16 mouse cellular contexts compared by ENCODE assay signal in genomic region chr3:51230886-51231285, GRCm38 (mm10). TPM values are rescaled to one million over a fixed set of nuclear protein-coding genes. Genes with fewer than 3 reads are reported as not detected.
DNase-seq lines count a peak whose midpoint lies in the region; ATAC-seq and TF ChIP-seq lines count a peak whose summit lies in the region.
"Had no signal": no experiment of that assay in that cellular context is flagged by ENCODE, and none has a peak within 500 bp of the region (broad histone marks: within the 10 kb centered on the region; RNA-seq: fewer than 3 reads in every experiment).

No protein-coding gene starts in this region.

- peaks cover 58% of the 10 kb centered on the region for H3K79me2 ChIP-seq in MEL (ENCODE audit: control insufficient read depth, insufficient read depth, low read length, poor library complexity)

- 87% methylated on average over 5 of the region's 5 CpGs for WGBS in forebrain, embryonic 10.5 days
- 78% methylated on average over 5 of the region's 5 CpGs for WGBS in forebrain, embryonic 12.5 days
- 87% methylated on average over 5 of the region's 5 CpGs for WGBS in hindbrain, embryonic 10.5 days
- WGBS in hindbrain, embryonic 16.5 days, result 80% methylated on average over 5 of the region's 5 CpGs
- WGBS in liver, embryonic 16.5 days (ENCODE audit: insufficient replicate concordance), result 25% methylated on average over 5 of the region's 5 CpGs

- H3K9ac ChIP-seq in forebrain, embryonic 12.5 days, result no peak overlapping the region
- no peak overlapping the region for H3K9ac ChIP-seq in hindbrain, embryonic 16.5 days (ENCODE audit: low read depth, low read length)
- H3K9ac ChIP-seq in MEL (ENCODE audit: control insufficient read depth, low read depth, low read length, poor library complexity, severe bottlenecking), result peak overlapping the region; percentile 58
- H3K9ac ChIP-seq in liver, embryonic 16.5 days (ENCODE audit: low read depth, low read length), result peak overlapping the region; percentile 64
- H3K9ac ChIP-seq: forebrain, embryonic 13.5 days; neural tube, embryonic 12.5 days had no signal

- no peak for TF ChIP-seq RAD21 in MEL (IDR thresholded peaks at IDR 0.05; ENCODE audit: low read depth, low read length)

- peaks cover 19% of the 10 kb centered on the region for H3K36me3 ChIP-seq in forebrain, embryonic 10.5 days (replicated peaks)
- no peaks in the 10 kb centered on the region for H3K36me3 ChIP-seq in forebrain, embryonic 12.5 days (replicated peaks)
- no peaks in the 10 kb centered on the region for H3K36me3 ChIP-seq in hindbrain, embryonic 10.5 days
- no peaks in the 10 kb centered on the region for H3K36me3 ChIP-seq in hindbrain, embryonic 16.5 days (ENCODE audit: control insufficient read depth, insufficient read depth, low read length)
- peaks cover 0 to 80% of the 10 kb centered on the region in 2 experiments; a peak in 2 of 4 replicates for H3K36me3 ChIP-seq in MEL (ENCODE audit: control insufficient read depth in 1 of 2, insufficient read depth in 2 of 2, low read length in 2 of 2)
- H3K36me3 ChIP-seq in liver, embryonic 16.5 days (ENCODE audit: control insufficient read depth, insufficient read depth), result peaks cover 2% of the 10 kb centered on the region; the same call in 1 of the 2 replicates
- H3K36me3 ChIP-seq: neural tube, embryonic 12.5 days had no signal

- TF ChIP-seq EP300 in MEL (IDR thresholded peaks at IDR 0.05; ENCODE audit: low read depth in 1 of 2, low read length in 2 of 2), result peak in 1 of 2 experiments; percentile 39; a peak in 1 of 4 replicates

- H3K4me1 ChIP-seq in forebrain, embryonic 10.5 days, result peaks cover 31% of the 10 kb centered on the region
- peaks cover 21% of the 10 kb centered on the region for H3K4me1 ChIP-seq in forebrain, embryonic 12.5 days
- peaks cover 36% of the 10 kb centered on the region for H3K4me1 ChIP-seq in hindbrain, embryonic 10.5 days (replicated peaks)
- H3K4me1 ChIP-seq in hindbrain, embryonic 16.5 days (ENCODE audit: control insufficient read depth, insufficient read depth, low read depth, low read length), result peaks cover 16% of the 10 kb centered on the region
- H3K4me1 ChIP-seq in MEL (ENCODE audit: control insufficient read depth in 1 of 2, insufficient read depth in 2 of 2, low read length in 2 of 2), result peaks cover 39 to 73% of the 10 kb centered on the region in 2 experiments
- H3K4me1 ChIP-seq in liver, embryonic 16.5 days (ENCODE audit: control insufficient read depth, low read depth, low read length), result peaks cover 85% of the 10 kb centered on the region

- no peak for DNase-seq in forebrain, embryonic 10.5 days (ENCODE audit: extremely low spot score, low spot score)
- no peak for DNase-seq in hindbrain, embryonic 10.5 days (ENCODE audit: low spot score)
- DNase-seq in MEL (ENCODE audit: low read depth, low spot score), result peak; percentile 37
- DNase-seq in urinary bladder, postnatal 25 days (ENCODE audit: low spot score), result no peak
- DNase-seq in adrenal gland, postnatal 25 days, result no peak
- DNase-seq: cerebellum, adult 2 months; embryo, embryonic 11 days; gastrocnemius, postnatal 10 days; left cerebral cortex, postnatal 4 days; midbrain, embryonic 14.5 days; spleen, adult 18-20 months had no signal

- H3K4me2 ChIP-seq in forebrain, embryonic 12.5 days, result no peak overlapping the region
- H3K4me2 ChIP-seq in hindbrain, embryonic 16.5 days (ENCODE audit: low read length), result no peak overlapping the region
- peak overlapping the region; percentile 99 for H3K4me2 ChIP-seq in liver, embryonic 16.5 days (ENCODE audit: low read depth, low read length)
- H3K4me2 ChIP-seq: forebrain, embryonic 13.5 days; neural tube, embryonic 12.5 days had no signal

- H3K27me3 ChIP-seq in forebrain, embryonic 10.5 days (ENCODE audit: poor library complexity, severe bottlenecking), result no peaks in the 10 kb centered on the region
- no peaks in the 10 kb centered on the region for H3K27me3 ChIP-seq in forebrain, embryonic 12.5 days
- no peaks in the 10 kb centered on the region for H3K27me3 ChIP-seq in hindbrain, embryonic 10.5 days (ENCODE audit: insufficient read depth, poor library complexity, severe bottlenecking)
- H3K27me3 ChIP-seq in hindbrain, embryonic 16.5 days (replicated peaks; ENCODE audit: control insufficient read depth, insufficient read depth, low read length), result no peaks in the 10 kb centered on the region
- H3K27me3 ChIP-seq in MEL (ENCODE audit: control insufficient read depth in 1 of 2, insufficient read depth in 2 of 2, low read length in 2 of 2), result no peaks in the 10 kb centered on the region
- H3K27me3 ChIP-seq in liver, embryonic 16.5 days (ENCODE audit: control insufficient read depth, insufficient read depth, low read depth, low read length), result no peaks in the 10 kb centered on the region
- H3K27me3 ChIP-seq: forebrain, embryonic 13.5 days; neural tube, embryonic 12.5 days had no signal

- 0 out of 2 replicates have a peak overlapping the region, but pooled peaks have one; percentile 12 for H3K27ac ChIP-seq in forebrain, embryonic 10.5 days
- no peak overlapping the region for H3K27ac ChIP-seq in forebrain, embryonic 12.5 days
- 0 out of 2 replicates have a peak overlapping the region, but pooled peaks have one; percentile 5 for H3K27ac ChIP-seq in hindbrain, embryonic 10.5 days
- no peak overlapping the region for H3K27ac ChIP-seq in hindbrain, embryonic 16.5 days (ENCODE audit: low read depth, low read length)
- peak overlapping the region; percentile 97 for H3K27ac ChIP-seq in MEL (ENCODE audit: control insufficient read depth, low read depth, low read length)
- H3K27ac ChIP-seq in liver, embryonic 16.5 days (ENCODE audit: low read length), result peak overlapping the region; percentile 99
- H3K27ac ChIP-seq: forebrain, embryonic 13.5 days; neural tube, embryonic 12.5 days had no signal

- no peak overlapping the region for H3K4me3 ChIP-seq in forebrain, embryonic 10.5 days
- no peak overlapping the region for H3K4me3 ChIP-seq in forebrain, embryonic 12.5 days (replicated peaks)
- no peak overlapping the region for H3K4me3 ChIP-seq in hindbrain, embryonic 10.5 days
- no peak overlapping the region for H3K4me3 ChIP-seq in hindbrain, embryonic 16.5 days (ENCODE audit: low read length)
- H3K4me3 ChIP-seq in MEL (ENCODE audit: control insufficient read depth in 1 of 2, insufficient read depth in 1 of 2, low read depth in 2 of 2, low read length in 2 of 2), result peak overlapping the region in 1 of 2 experiments; percentile 24; a peak in 2 of 4 replicates
- peak overlapping the region; percentile 35 for H3K4me3 ChIP-seq in liver, embryonic 16.5 days (ENCODE audit: low read depth, low read length)
- H3K4me3 ChIP-seq: forebrain, embryonic 13.5 days; neural tube, embryonic 12.5 days had no signal

- no peak for TF ChIP-seq POLR2A in MEL (IDR thresholded peaks at IDR 0.05; ENCODE audit: control insufficient read depth in 1 of 2, insufficient read depth in 1 of 2, low read depth in 1 of 2, low read length in 2 of 2, poor library complexity in 1 of 2)

- TF ChIP-seq CTCF in MEL (IDR thresholded peaks at IDR 0.05 in 2 of 3, conservative IDR thresholded peaks at IDR 0.05 in 1 of 3; ENCODE audit: control insufficient read depth in 1 of 3, insufficient read depth in 1 of 3, low read depth in 2 of 3, low read length in 3 of 3, poor library complexity in 1 of 3, severe bottlenecking in 1 of 3), result no peak

- ATAC-seq in forebrain, embryonic 12.5 days (ENCODE audit: low FRiP score), result no peak
- no peak for ATAC-seq in hindbrain, embryonic 16.5 days
- 0 out of 2 replicates have a peak, but pooled peaks have one; percentile 14 for ATAC-seq in liver, embryonic 16.5 days (ENCODE audit: low read depth)
- ATAC-seq: forebrain, embryonic 13.5 days had no signal

- H3K9me3 ChIP-seq in forebrain, embryonic 10.5 days, result no peaks in the 10 kb centered on the region
- no peaks in the 10 kb centered on the region for H3K9me3 ChIP-seq in forebrain, embryonic 12.5 days
- H3K9me3 ChIP-seq in hindbrain, embryonic 10.5 days, result no peaks in the 10 kb centered on the region
- H3K9me3 ChIP-seq in hindbrain, embryonic 16.5 days (ENCODE audit: control insufficient read depth, low read length), result no peaks in the 10 kb centered on the region
- H3K9me3 ChIP-seq in MEL (replicated peaks; ENCODE audit: insufficient read depth, low read length), result no peaks in the 10 kb centered on the region
- H3K9me3 ChIP-seq in liver, embryonic 16.5 days (replicated peaks; ENCODE audit: control insufficient read depth, low read length), result no peaks in the 10 kb centered on the region
- H3K9me3 ChIP-seq: forebrain, embryonic 13.5 days; neural tube, embryonic 12.5 days had no signal

TF ChIP-seq in MEL, 35 proteins besides CTCF, POLR2A, EP300 and RAD21 (continues in another document):
- TF ChIP-seq NRF1 (IDR thresholded peaks at IDR 0.05; ENCODE audit: insufficient read depth, low read depth, low read length, poor library complexity, severe bottlenecking) (no peak), SIN3A (IDR thresholded peaks at IDR 0.05; ENCODE audit: low read length) (no peak), POLR2AphosphoS5 (IDR thresholded peaks at IDR 0.05; ENCODE audit: borderline replicate concordance, low read depth, low read length) (no peak), E2F4 (IDR thresholded peaks at IDR 0.05; ENCODE audit: borderline replicate concordance, low read depth, low read length) (no peak), JUND (IDR thresholded peaks at IDR 0.05; ENCODE audit: low read depth, low read length) (no peak), NELFE (IDR thresholded peaks at IDR 0.05; ENCODE audit: low read depth, low read length) (no peak), BHLHE40 (IDR thresholded peaks at IDR 0.05; ENCODE audit: borderline replicate concordance, low read depth, low read length) (peak; percentile 22; the same call in 1 of the 2 replicates), TAL1 (IDR thresholded peaks at IDR 0.05; ENCODE audit: low read length) (no peak), MYB (IDR thresholded peaks at IDR 0.05; ENCODE audit: low read depth, low read length) (no peak), TBP (IDR thresholded peaks at IDR 0.05; ENCODE audit: low read depth, low read length) (no peak), MEF2A (IDR thresholded peaks at IDR 0.05; ENCODE audit: extremely low read depth, insufficient replicate concordance, low read depth, low read length, poor library complexity, severe bottlenecking) (no peak), MAZ (IDR thresholded peaks at IDR 0.05; ENCODE audit: low read depth, low read length) (no peak)

RNA-seq across cellular contexts. Expression of gene Noct, which starts 6.6 kb away (rescaled TPM):
- polyA plus RNA-seq in forebrain, embryonic 10.5 days (2016; fragmentation: Nextera tagmentation; extraction: Ambion mirVana), result 11.2 and 11.3 TPM in 2 replicates
- 14.9 and 16.4 TPM in 2 replicates for polyA plus RNA-seq in forebrain, embryonic 12.5 days (2016; fragmentation: Nextera tagmentation; extraction: Ambion mirVana)
- 11.5 and 12.5 TPM in 2 replicates for polyA plus RNA-seq in hindbrain, embryonic 10.5 days (2016; fragmentation: Nextera tagmentation; extraction: Ambion mirVana)
- polyA plus RNA-seq in hindbrain, embryonic 16.5 days (2015; fragmentation: Nextera tagmentation; extraction: Ambion mirVana), result 28.8 and 29.3 TPM in 2 replicates
- 16.4 and 17.8 TPM in 2 replicates for total RNA-seq in MEL (2012; rRNA removed)
- polyA plus RNA-seq in MEL (2012; ENCODE audit: insufficient read depth in 1 of 2, insufficient read length in 2 of 2, low read depth in 1 of 2, low replicate concordance in 2 of 2, missing spikeins in 1 of 2), result 10 to 100 TPM in 1 of 2 experiments, not detected in 1; 26.7 TPM
- 13.7 and 13.8 TPM in 2 replicates for polyA plus RNA-seq in liver, embryonic 16.5 days (2015; fragmentation: Nextera tagmentation; extraction: Ambion mirVana)
- total RNA-seq in adrenal gland, postnatal 25 days (2021), result 10.7 and 27.8 TPM in 2 replicates

Comparison
In these comparisons a context has a peak if more than half of its experiments do, and no peak if none do; other contexts are left out.
1. H3K27ac ChIP-seq: peak in forebrain, embryonic 10.5 days (single experiment), hindbrain, embryonic 10.5 days (single experiment), MEL (single experiment) and liver, embryonic 16.5 days (single experiment); none in forebrain, embryonic 12.5 days (single experiment) and hindbrain, embryonic 16.5 days (single experiment).
2. H3K9ac ChIP-seq: peak in MEL (single experiment) and liver, embryonic 16.5 days (single experiment); none in forebrain, embryonic 12.5 days (single experiment) and hindbrain, embryonic 16.5 days (single experiment).